Mouse (Mus musculus) heart, postnatal 0 days (tissue): ENCODE data around the gene Cfap43.

Source experiments
- CTCF ChIP-seq: IDR thresholded peaks from 2 replicates; pipeline ENCODE4 v1.5.1; 2016; ENCODE audit warnings: antibody characterized with exemption, control low read depth, low read depth
- EP300 ChIP-seq: IDR thresholded peaks from 2 replicates; pipeline ENCODE4 v1.6.1; 2016; ENCODE audit warnings: antibody characterized with exemption, low read depth

GRCm38 (mm10) chr19:47953169-47953568 is 34.1 kb upstream of the Cfap43 start:
- TF ChIP-seq CTCF (no peak), EP300 (no peak)
